Mouse (Mus musculus): ENCODE data around the gene Clec4a3.

DNA sequence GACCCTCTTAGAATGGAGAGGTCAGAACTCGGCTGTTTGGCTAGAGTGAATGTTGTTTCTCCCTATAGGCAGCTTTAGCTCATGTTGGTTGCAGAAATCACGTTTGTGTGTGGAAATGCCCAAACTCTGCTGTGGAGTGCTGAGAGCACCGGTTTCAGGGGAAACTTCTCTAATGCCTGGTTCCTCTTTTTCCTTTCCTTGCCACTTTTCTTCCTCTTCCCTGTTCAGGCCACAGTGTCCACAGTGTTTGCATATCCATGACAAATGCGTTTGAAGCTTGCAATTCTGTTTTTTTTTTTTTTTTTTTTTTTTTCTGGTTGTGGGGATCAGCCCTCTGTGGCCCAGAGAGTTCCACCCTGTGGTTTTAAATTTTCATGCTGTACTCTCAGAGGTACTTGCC, 30.9 kb upstream of the Clec4a3 start, which contains the start of gene Clec4a1:
- TF ChIP-seq NANOG (IDR thresholded peaks at IDR 0.05; ENCODE audit: borderline replicate concordance, low read length) (no peak), CTCF (conservative IDR thresholded peaks at IDR 0.05; ENCODE audit: low read length) (no peak), POU5F1 (IDR thresholded peaks at IDR 0.05; ENCODE audit: borderline replicate concordance, low read length) (no peak)
